Mouse (Mus musculus) spleen, postnatal 36 days (tissue): ENCODE measurements around the gene Flcn.
"Not testable (repeated sequence)": the region's sequence is repeated elsewhere in the genome, so short reads cannot be mapped to it uniquely, and the experiment has no call there.

Experiments used
- DNase-seq, 2 experiments: peaks; one replicate each; pipeline ENCODE4 v3.0.0; 2022; ENCODE audit warnings: low spot score in 2 of 2, mixed read lengths in 1 of 2

Gene Flcn

GRCm38 (mm10) chr11:59809670-59810474, at the start of gene Flcn:
TSS of gene Flcn (minus strand) at chr11:59810016.
- DNase-seq = peak; percentile 82 to 83

- no peak for DNase-seq
These were observed 43.0 kb upstream of the Flcn start for GRCm38 (mm10) chr11:59852865-59853264.

- DNase-seq = peak; percentile 74 to 76
These were observed 38.4 kb upstream of the Flcn start for GRCm38 (mm10) chr11:59847891-59848884.

DNA sequence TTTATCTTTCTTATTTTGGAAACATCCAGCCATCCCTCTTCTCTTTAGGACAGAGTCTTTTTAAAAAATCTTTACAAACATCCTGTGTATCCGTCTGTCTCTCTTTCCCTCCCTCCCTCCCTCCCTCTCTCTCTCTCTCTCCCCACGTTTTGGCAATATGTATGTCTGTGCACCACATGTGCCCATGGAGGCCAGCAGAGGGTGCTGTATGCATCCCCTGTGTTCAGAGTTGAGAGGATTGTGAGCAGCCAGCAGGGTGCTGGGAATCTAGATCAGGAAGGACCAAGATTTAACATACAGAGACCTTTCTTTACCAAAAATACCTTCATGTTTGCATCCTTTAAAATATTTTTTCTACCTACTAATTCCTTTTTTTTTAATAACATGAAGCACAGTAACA, 37.3 kb upstream of the Flcn start:
- DNase-seq = peak; percentile 42 to 55

- no peak for DNase-seq
These were observed 36.5 kb upstream of the Flcn start for GRCm38 (mm10) chr11:59846311-59846710.

DNA sequence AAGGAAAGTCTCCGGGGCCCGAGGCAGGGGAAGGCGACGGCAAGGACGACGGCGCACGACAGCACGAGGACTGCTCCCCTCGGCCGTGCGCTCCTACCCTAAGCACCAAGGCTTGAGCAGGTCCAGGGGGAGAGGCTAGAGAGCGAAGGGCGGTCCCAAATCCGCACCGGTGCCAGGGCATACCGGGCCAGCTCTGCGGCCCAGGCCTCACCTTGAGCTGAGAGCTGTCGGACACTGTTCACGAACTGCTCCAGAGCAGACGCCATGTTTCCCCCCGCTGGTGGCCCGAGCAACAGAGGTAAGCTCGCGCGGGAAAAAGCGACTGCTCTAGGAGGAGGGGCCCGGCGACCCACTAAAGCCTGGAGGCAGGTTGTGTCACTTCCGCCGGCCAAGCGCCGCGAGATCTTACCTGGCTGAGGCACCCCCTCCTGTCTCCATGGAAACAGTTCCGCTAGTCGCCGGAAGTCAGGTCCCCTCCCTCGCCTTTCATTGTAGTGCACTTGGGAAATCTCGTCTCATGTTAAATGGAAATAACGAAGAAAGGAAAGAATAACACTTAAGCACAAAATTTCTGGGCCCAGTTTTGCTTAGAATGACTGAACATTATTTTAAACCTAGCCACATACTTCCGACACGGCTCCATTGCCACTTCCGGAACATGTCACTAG, 29.8 kb upstream of the Flcn start, which contains the start of gene Cops3:
TSS of gene Cops3 (minus strand) at position 380 of the 668 bp plus-strand sequence.
- peak; percentile 97 for DNase-seq

DNA sequence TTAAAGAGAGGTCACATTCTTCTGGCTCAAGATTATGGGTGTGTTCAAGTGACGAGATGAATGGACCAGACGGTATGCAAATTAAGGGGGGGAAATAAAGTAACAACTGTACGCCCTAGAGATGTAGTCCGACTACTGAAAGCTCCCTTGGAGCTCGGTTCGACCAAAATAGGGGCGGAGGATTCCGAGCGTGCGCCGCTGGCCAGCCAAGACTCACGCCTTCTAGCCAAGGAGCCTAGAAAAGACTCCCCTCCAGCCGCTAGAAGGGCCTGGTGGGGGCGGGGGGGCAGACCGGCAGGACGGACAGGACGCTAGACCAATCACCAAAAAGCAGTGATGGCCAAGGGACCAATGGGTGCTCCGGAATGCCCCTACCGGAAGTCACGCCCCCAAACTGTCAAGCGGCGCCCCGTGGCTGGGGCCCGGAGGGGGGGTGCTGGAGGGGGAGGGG, 29.2 kb upstream of the Flcn start, which contains the start of gene Nt5m:
TSS of gene Nt5m (plus strand) at position 440 of the 451 bp plus-strand sequence.
- DNase-seq = peak; percentile 93

DNA sequence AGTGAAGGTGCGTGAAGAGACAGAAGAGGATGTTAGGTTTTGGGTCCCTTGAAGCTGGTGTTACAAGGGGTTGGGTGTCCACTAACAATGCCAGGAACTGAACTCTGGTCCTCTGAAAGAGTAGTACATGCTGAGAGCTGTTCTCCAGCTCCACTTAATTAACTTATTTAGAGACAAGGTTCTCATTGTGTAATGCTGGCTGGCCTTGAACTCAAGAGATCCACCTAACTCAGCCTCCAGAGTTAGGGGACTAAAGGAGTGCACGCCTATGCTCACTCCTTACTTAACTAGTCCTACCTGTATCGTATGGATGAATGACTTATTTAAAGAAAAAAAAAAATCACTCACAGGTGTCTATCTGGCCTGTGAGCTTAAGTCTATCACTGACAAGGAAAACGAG, 28.6 kb upstream of the Flcn start:
- DNase-seq = no peak

DNA sequence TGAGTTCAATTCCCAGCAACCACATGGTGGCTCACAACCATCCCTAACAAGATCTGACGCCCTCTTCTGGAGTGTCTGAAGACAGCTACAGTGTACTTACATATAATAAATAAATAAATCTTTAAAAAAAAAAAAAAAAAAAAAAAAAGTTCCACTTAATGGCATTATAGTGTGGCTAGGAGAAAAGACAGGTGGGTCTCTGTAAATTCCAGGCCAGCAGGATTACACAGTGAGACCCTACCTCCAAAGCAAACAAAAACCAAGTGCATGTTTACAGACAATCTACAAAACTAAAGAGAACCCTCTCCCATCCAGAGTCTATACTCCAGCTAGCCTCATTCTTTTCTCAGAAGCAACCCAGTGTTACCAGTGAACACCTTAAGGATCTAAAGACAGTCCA, 28.0 kb upstream of the Flcn start:
- not testable (repeated sequence) for DNase-seq

- DNase-seq = no peak
These were observed 11.8 kb upstream of the Flcn start for GRCm38 (mm10) chr11:59821625-59822024.

DNA sequence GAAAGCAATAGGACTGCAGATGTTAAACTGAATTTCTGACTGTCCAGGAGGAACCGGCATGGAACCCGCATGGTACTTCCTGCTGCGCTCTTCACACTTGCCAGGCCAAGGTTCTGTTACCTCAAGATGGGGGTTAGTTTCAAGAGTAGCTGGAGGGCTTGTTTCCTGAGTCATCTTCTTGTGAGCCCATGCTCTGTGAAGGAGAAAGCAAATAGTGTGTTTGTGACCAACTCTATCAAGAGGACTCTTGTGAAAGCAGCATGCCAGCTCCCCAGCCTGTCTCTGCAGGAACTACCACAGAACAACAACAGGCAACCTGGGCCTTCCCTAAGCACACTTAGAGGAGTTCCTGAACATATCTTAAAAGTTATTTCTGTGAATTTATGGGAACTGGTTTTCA, 8.1 kb upstream of the Flcn start:
- DNase-seq = no peak

DNA sequence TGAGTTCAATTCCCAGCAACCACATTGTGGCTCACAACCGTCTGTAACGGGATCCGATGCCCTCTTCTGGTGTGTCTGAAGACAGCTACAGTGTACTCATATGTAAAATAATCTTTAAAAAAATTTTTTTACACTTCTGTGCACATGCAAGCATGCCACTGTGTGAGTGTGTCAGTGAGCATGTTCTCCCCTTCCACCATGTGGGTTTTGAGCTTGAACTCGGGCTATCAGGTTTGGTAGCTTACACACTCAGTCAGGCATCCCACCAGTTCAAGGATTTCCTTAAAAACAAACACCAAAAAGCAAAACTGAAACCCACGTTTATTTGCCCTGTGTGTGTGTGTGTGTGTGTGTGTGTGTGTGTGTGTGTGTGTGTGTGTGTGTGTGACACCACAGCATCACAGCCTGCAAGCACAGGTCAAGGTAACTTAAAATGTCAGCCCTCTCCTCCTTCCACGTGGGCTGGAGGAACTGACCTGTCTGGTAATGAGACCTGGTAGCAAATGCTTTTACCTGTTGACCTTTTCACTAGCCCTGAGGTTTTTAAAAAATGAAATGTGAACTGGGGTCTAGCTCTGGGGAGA, 5.8 kb upstream of the Flcn start:
- DNase-seq = no peak

DNA sequence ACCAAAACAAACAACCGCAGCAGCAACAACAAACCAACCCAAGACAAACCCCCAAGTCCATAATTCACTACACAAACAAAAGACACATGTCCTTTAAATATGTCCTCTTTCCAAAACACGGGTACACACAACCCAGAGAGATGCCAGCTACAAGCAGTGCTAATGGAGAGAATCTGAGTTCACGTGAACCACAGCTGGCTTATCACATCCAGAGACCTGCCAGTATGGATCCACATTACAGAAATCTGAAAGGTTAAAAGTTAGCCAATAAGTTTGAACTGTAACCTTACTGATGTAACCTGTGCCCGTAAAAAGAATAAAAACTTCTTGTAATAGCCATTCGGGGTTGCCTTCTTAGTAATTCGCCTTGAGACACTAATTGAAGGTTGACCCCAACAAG, 5.1 kb upstream of the Flcn start:
- no peak for DNase-seq

- DNase-seq = no peak
These were observed 4.5 kb upstream of the Flcn start for GRCm38 (mm10) chr11:59814311-59814710.

GRCm38 (mm10) chr11:59813276-59813675, 3.5 kb upstream of the Flcn start:
- no peak for DNase-seq

GRCm38 (mm10) chr11:59811211-59811610, 1.4 kb upstream of the Flcn start:
- DNase-seq = no peak

- no peak for DNase-seq
These were observed 803 bp upstream of the Flcn start for GRCm38 (mm10) chr11:59810480-59811158.

GRCm38 (mm10) chr11:59809071-59809669, 646 bp downstream of the Flcn start:
- peak; percentile 58 for DNase-seq

GRCm38 (mm10) chr11:59808170-59808960, 1.5 kb downstream of the Flcn start:
- DNase-seq = no peak
